Mouse (Mus musculus) left cerebral cortex, adult 11 months (tissue): Measurements from ENCODE around the gene Bcl2l14.

Experiments
- DNase-seq: peaks from one replicate; pipeline ENCODE4 v3.0.0; 2022; ENCODE audit warnings: low spot score

Bcl2l14 gene

DNA sequence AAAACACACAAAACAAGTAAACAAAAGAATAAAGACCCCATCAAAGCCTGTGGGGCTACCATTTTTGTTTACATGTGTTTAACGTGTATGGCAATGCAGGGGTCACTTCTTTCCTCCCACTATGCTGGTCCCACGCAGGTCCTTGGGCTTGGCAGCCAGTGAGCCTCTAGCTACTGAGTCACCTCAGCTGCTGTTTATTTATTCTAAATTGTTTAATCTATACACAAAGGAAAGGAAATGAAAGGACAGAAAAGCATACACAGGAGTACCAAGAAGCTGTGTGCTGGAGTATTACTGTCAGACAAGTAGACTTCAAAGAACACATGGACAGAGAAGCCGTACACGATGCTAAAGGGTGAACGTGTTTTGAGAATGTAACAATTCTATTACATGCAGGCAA lies 47.8 kb downstream of the Bcl2l14 start:
- no peak for DNase-seq

DNA sequence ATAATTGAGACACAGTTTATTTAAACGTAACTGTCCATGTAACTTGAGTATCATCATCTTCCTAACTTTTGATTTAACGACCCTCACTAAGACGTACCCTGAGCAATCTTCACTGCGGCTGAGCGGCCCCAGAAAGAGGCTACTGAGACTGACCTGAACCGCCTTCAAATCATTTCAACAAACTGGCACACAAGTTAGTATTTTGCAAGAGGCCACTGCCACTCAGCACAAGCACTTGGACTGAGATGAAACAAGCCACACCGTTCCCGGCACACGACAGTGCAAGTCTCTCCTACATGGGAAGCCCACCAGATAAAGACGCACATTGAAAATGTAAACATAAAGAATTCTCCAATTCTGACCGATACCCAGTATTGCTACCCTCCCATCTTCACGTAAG lies 52.3 kb downstream of the Bcl2l14 start:
- DNase-seq = no peak

DNA sequence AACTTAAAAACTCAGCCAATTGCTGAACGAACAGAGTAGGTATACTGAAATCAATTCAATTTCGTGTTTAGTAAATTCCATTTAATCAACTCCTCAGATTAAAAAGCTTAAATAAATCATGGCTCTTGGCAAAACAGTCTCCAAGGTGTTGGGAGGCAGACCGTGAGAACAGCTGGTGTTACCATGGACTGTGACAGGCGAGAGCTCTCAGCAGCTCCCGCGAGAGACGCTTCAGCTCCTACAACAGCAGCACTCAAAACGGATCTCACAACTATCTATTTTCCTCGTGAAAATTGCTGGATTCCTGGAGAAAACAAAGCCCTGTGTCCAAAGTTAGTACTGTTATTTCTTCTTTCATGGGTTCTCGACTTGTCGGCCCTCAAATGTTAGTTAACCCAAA lies 53.8 kb downstream of the Bcl2l14 start:
- DNase-seq = no peak

DNA sequence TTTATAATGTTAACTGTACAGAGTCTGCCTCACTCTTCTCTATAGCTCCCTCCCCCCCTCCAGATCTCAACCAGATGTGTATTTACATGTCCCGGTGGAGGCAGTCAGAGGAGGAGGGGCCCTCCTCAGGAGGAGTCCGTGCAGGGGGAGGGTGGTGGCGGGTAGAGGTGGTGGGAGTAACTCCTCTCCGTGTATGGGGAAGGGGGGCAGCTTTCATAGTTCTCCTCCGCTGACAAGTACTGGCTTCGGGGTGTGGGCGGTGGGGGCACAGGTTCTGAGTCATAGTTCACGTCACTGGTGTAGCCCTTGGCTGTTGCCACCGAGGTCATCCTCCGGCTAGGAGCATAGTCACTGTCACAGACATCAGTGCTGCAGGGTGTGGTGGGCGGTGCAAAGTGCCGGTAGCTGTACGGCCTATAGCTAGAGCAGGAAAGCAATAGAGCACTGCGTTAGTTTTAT lies 54.6 kb downstream of the Bcl2l14 start:
- peak; percentile 30 for DNase-seq

DNA sequence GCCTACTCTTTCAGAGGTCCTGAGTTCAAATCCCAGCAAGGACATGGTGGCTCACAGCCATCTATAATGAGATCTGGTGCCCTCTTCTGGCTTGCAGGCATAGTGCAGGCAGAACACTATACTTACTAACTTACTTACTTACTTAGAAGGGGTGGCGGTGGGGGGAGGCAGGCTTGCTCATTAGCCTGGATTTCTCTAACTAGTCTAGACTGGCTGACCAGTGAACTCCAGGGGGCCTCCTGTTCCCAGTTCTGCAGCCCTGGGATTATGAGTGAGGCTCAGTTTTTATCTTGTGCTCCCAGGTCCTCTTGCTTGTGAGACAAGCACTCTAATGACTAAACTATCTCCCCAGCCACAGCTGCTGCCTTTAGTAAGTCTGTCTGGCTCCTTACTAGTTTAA lies 58.0 kb downstream of the Bcl2l14 start:
- no peak for DNase-seq

DNA sequence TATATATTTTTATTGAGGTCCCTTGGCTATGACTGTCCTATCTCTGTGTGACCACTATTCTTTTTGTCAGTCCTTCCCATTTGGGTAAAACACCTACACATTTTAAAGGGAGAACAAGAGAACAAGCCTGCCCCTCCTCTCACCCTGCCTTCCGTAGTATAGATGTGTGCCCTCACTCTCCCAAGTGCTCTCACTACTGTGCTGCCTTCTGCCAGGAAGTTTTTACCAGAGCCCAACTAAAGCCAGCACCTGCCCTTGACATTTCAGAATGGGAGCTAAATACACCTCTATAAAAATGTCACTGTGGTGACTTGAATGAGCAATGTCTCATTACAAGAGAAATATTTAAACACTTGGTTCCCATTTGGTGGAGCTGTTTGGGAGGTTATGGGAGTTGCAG lies 62.3 kb downstream of the Bcl2l14 start:
- no peak for DNase-seq

DNA sequence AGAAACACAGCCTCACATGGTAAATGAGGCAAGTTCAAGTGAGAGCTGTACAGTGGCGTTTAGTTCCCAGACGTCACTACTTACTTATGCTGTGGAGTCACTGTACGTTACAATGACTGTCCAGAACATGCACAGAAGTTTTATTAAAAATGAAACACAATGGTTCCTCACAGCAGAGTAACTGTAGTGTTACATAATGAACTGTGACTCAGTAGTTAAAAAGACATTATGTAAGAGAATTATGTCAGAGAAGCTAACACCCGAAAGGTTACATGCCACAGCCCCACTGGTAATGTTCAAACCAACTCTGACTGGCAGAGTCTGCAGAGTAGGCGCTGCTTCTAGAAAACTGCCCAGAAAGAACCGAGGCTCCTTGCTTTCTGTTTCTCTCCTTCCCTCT lies 65.1 kb downstream of the Bcl2l14 start:
- no peak for DNase-seq

DNA sequence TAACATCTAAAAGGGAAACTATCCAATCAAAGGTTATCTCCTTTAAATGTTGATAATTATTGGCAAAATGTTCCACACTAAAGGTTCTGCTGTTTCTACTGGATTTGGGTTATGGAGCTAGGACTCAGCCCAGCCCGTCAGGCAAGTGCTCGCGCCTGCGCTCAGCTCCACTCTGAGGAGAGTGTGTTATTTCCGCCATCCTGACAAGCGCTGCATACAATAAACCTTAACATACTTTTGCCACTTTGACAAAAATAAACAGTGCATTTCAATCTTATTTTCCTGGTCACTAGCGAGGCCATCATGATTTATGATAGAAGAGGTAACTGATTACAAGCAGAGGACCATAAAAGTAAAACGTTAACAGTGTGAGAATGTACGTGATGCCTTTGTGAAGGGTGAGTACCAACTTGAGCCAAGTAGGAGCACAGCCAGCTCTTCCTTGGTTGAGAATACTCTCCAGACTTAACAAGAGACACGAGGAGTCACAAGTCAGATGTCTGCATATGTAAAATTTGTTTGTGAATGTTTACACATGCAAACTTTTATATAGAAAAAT lies 70.6 kb downstream of the Bcl2l14 start:
- DNase-seq = no peak

DNA sequence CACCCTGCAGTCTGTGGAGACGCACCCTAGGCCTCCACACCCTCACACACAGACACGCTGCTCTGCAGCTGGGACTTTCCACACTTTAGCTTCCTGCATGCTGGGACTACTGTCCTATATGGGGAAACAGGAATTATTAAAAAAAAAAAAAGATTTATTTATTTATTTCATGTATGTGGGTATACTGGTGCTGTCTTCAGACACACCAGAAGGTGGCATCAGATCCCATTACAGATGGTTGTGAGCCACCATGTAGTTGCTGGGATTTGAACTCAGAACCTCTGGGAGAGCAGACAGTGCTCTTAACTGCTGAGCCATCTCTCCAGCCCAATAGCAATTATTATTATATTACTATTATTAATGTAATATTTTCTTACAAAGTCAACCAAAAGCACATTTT lies 73.2 kb downstream of the Bcl2l14 start:
- no peak for DNase-seq

DNA sequence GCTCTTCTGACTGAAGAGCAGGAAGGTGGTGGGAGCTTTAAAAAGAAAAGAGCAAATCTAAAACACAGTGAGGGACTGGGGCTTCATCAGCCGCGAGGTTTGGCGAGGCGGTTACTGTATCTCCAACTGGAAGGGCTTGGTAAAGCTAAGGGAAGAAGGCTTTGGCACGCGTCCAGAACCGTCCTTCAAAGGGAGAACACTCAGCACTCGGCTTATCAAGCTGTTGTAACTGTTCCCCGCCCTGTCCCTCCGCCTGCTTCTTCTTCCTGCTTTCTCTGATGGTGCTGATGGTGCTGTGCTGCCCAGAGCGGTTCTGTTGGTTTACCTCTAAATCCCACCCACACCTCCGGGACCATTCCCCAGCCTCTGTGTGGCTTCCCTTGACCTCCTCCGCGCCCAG lies 74.7 kb downstream of the Bcl2l14 start:
- no peak for DNase-seq

DNA sequence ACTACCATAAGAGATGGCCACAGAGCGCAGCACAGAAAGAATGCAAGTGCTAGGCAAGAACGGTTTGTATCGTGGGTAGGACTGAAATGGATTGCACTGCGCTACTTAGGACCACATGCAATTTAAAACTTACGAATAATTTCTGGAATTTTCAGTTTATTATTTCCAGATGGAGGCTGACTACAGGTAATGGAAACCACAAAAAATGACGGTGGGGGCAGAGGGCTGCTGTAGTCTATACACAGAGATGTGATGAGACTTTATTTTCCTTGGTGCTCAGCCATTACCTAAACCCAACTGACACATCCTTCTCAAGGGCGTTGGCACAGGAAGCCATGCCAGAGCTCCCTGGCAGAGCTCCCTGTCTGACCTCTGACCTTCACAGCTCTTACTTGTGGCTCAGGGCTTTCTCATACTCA lies 77.0 kb downstream of the Bcl2l14 start:
- no peak for DNase-seq

DNA sequence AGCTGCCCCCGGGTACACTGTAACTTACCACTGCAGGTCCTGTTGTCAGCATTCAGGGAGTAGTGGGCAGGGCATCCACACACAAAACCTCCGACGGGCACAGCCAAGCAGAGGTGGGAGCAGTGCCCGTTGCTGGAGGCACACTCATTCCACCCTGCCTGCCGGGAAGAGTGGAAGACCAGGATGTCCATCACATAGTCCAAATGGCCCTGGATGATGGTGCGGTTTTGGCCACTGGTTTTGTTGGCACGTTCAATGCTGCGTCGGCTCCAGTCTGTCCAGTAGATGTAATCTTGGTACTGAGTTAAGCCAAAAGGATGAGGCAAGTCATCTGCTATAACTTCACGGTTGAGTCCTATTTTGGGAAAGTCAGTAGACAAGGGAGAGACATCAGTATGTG lies 83.4 kb downstream of the Bcl2l14 start:
- no peak for DNase-seq

DNA sequence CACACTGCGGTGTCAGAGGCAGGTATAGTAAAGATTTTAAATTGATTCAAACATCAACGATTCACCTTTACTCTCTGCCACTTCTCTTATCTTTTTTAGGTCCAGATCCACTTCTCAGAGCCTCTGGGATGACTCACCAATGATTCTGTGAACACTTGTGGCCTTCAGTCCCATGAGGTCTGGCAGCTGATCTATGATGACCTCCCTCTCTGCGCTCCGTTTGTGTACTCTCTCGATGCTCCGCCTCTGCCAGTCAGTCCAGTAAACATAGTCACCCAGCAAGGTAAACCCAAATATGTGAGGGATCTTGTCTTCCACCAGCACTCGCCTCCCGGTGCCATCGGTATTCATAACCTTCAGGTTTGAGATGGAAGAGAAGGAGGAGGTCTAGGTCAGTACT lies 90.2 kb downstream of the Bcl2l14 start:
- no peak for DNase-seq
